Mouse (Mus musculus): ENCODE measurements around the gene Sox5.

The Sox5 gene

GRCm38 (mm10) chr6:143788446-143788845 lies 993.3 kb downstream of the Sox5 start:
- CTCF ChIA-PET, result no interaction called here
- POLR2A ChIA-PET, result no interaction called here

GRCm38 (mm10) chr6:143787360-143787759 lies 994.4 kb downstream of the Sox5 start:
- CTCF ChIA-PET, result no interaction called here
- POLR2A ChIA-PET, result no interaction called here

- ChIA-PET CTCF (no interaction called here), POLR2A (no interaction called here)
These were observed 996.1 kb downstream of the Sox5 start for GRCm38 (mm10) chr6:143785685-143786084.
